Mouse (Mus musculus) macrophage (primary cell): ENCODE data around the gene Lat2. TPM values are rescaled to one million over a fixed set of nuclear protein-coding genes. Genes with fewer than 3 reads are reported as not detected.

Source experiments
- H3K27ac ChIP-seq: fragments of 350-480 bp; formaldehyde crosslinking; 2 replicates; pipeline ENCODE4 v1.9.0; 2021
- H3K36me3 ChIP-seq: fragments of 350-480 bp; formaldehyde crosslinking; 2 replicates; pipeline ENCODE4 v1.9.0; 2021; ENCODE audit errors: inconsistent target
- H3K4me3 ChIP-seq: fragments of 350-480 bp; formaldehyde crosslinking; 2 replicates; pipeline ENCODE4 v1.9.0; 2021; ENCODE audit errors: inconsistent target
- H3K79me2 ChIP-seq: fragments of 350-480 bp; formaldehyde crosslinking; 2 replicates; pipeline ENCODE4 v1.9.0; 2021; ENCODE audit errors: inconsistent target
- WGBS: methylation state at CpG from one replicate; pipeline ENCODE4 v1.1.7; 2026; ENCODE audit warnings: inconsistent platforms; ENCODE audit not compliant: missing documents; 5-methylcytosine and 5-hydroxymethylcytosine counted together
- polyA plus RNA-seq: library from polyadenylated mRNA; stranded (reverse); fragments of 250-400 nt; gene quantifications from 3 replicates; pipeline ENCODE4 v1.2.4, GENCODE M21; 2018; ENCODE audit warnings: inconsistent platforms

Gene Lat2
- polyA plus RNA-seq, 1 experiment from 2014 or later, result 275 TPM

- Histone ChIP-seq H3K4me3 (no peak overlapping the region), H3K36me3 (peaks cover 88% of the 10 kb centered on the region)
Observed at GRCm38 (mm10) chr5:134597711-134598110, 17.1 kb downstream of the Lat2 start.

GRCm38 (mm10) chr5:134593093-134593492, 21.7 kb downstream of the Lat2 start:
- WGBS, result 92% methylated on average over 9 of the region's 9 CpGs
- Histone ChIP-seq H3K27ac (no peak overlapping the region), H3K79me2 (no peaks in the 10 kb centered on the region), H3K4me3 (no peak overlapping the region), H3K36me3 (peaks cover 71% of the 10 kb centered on the region)

More at GRCm38 (mm10) chr5:134597711-134598110, 17.1 kb downstream of the Lat2 start:
- 95% methylated on average over 10 of the region's 10 CpGs for WGBS
- H3K27ac ChIP-seq, result no peak overlapping the region
- H3K79me2 ChIP-seq, result no peaks in the 10 kb centered on the region; the same call in 1 of the 2 replicates

- Histone ChIP-seq H3K79me2 (no peaks in the 10 kb centered on the region; the same call in 1 of the 2 replicates), H3K36me3 (peaks cover 66% of the 10 kb centered on the region), H3K4me3 (no peak overlapping the region), H3K27ac (no peak overlapping the region)
- 56% methylated on average over 10 of the region's 11 CpGs for WGBS
Observed at GRCm38 (mm10) chr5:134592026-134592581, 22.7 kb downstream of the Lat2 start.

GRCm38 (mm10) chr5:134589900-134590299, 24.9 kb downstream of the Lat2 start:
- WGBS, result 24% methylated on average over 3 of the region's 3 CpGs
- H3K4me3 ChIP-seq, result no peak overlapping the region
- H3K36me3 ChIP-seq, result peaks cover 50% of the 10 kb centered on the region
- peaks cover 20% of the 10 kb centered on the region for H3K79me2 ChIP-seq
- H3K27ac ChIP-seq, result no peak overlapping the region

- no peak overlapping the region for H3K4me3 ChIP-seq
- WGBS, result 16% methylated on average over 5 of the region's 5 CpGs
- peaks cover 36% of the 10 kb centered on the region for H3K79me2 ChIP-seq
- H3K36me3 ChIP-seq, result peaks cover 9% of the 10 kb centered on the region; the same call in 1 of the 2 replicates
- peak overlapping the region; percentile 73 for H3K27ac ChIP-seq
Observed at GRCm38 (mm10) chr5:134584798-134585197, 30.0 kb downstream of the Lat2 start.

GRCm38 (mm10) chr5:134583884-134584213, 31.0 kb downstream of the Lat2 start:
- Histone ChIP-seq H3K4me3 (peak overlapping the region; percentile 86; the same call in 1 of the 2 replicates), H3K27ac (peak overlapping the region; percentile 73), H3K36me3 (peaks cover 9% of the 10 kb centered on the region; the same call in 1 of the 2 replicates), H3K79me2 (peaks cover 36% of the 10 kb centered on the region)
- WGBS, result 11% methylated on average over 3 of the region's 3 CpGs

- Histone ChIP-seq H3K27ac (peak overlapping the region; percentile 73), H3K4me3 (peak overlapping the region; percentile 86), H3K79me2 (peaks cover 36% of the 10 kb centered on the region), H3K36me3 (peaks cover 9% of the 10 kb centered on the region; the same call in 1 of the 2 replicates)
- 20% methylated on average over 15 of the region's 15 CpGs for WGBS
Observed at GRCm38 (mm10) chr5:134583006-134583883, 31.6 kb downstream of the Lat2 start.

GRCm38 (mm10) chr5:134582221-134582907, 32.5 kb downstream of the Lat2 start:
- peaks cover 7% of the 10 kb centered on the region; the same call in 1 of the 2 replicates for H3K36me3 ChIP-seq
- H3K4me3 ChIP-seq, result peak overlapping the region; percentile 86
- H3K79me2 ChIP-seq, result peaks cover 36% of the 10 kb centered on the region
- H3K27ac ChIP-seq, result peak overlapping the region; percentile 73
- 9% methylated on average over 24 of the region's 30 CpGs for WGBS

- Histone ChIP-seq H3K36me3 (no peaks in the 10 kb centered on the region), H3K79me2 (peaks cover 28% of the 10 kb centered on the region), H3K27ac (no peak within 1 kb of the TSS), H3K4me3 (no peak within 1 kb of the TSS)
- 96% methylated on average over 5 of the region's 5 CpGs for WGBS
Observed at GRCm38 (mm10) chr5:134581146-134581545, 33.7 kb downstream of the Lat2 start, which contains the start of gene Rfc2. Rfc2 (plus strand) TSS chr5:134581366.

GRCm38 (mm10) chr5:134579135-134579534, 35.7 kb downstream of the Lat2 start:
- 83% methylated on average over 3 of the region's 3 CpGs for WGBS

GRCm38 (mm10) chr5:134577534-134577933, 37.3 kb downstream of the Lat2 start:
- Histone ChIP-seq H3K4me3 (no peak overlapping the region), H3K36me3 (no peaks in the 10 kb centered on the region), H3K27ac (no peak overlapping the region), H3K79me2 (no peaks in the 10 kb centered on the region)
- 97% methylated on average over 7 of the region's 7 CpGs for WGBS

More at GRCm38 (mm10) chr5:134579135-134579534, 35.7 kb downstream of the Lat2 start:
- H3K79me2 ChIP-seq, result peaks cover 16% of the 10 kb centered on the region
- H3K27ac ChIP-seq, result no peak overlapping the region
- no peak overlapping the region for H3K4me3 ChIP-seq
- H3K36me3 ChIP-seq, result no peaks in the 10 kb centered on the region

- H3K4me3 ChIP-seq, result no peak overlapping the region
- WGBS, result 93% methylated on average over 14 of the region's 14 CpGs
- no peak overlapping the region for H3K27ac ChIP-seq
- H3K79me2 ChIP-seq, result no peaks in the 10 kb centered on the region
- H3K36me3 ChIP-seq, result no peaks in the 10 kb centered on the region
Observed at GRCm38 (mm10) chr5:134576517-134577220, 38.2 kb downstream of the Lat2 start.

GRCm38 (mm10) chr5:134575833-134576232, 39.0 kb downstream of the Lat2 start:
- Histone ChIP-seq H3K4me3 (no peak overlapping the region), H3K36me3 (no peaks in the 10 kb centered on the region), H3K27ac (no peak overlapping the region), H3K79me2 (no peaks in the 10 kb centered on the region)
- WGBS, result 95% methylated on average over 4 of the region's 5 CpGs
